Mouse (Mus musculus): Measurements from ENCODE around the gene Cd6.

- no peak for TF ChIP-seq CTCF (conservative IDR thresholded peaks at IDR 0.05; ENCODE audit: low read length)
- TF ChIP-seq POU5F1 (IDR thresholded peaks at IDR 0.05; ENCODE audit: borderline replicate concordance, low read length), result no peak
- TF ChIP-seq NANOG (IDR thresholded peaks at IDR 0.05; ENCODE audit: borderline replicate concordance, low read length), result no peak
These were observed 12.1 kb upstream of the Cd6 start for GRCm38 (mm10) chr19:10841721-10842626.

Data from E14TG2a.4 (cell line).